Mouse (Mus musculus) midbrain, embryonic 16.5 days (tissue): ENCODE measurements around the gene Psrc1. TPM values are rescaled to one million over a fixed set of nuclear protein-coding genes. Genes with fewer than 3 reads are reported as not detected.
A peak's percentile ranks its signal among the peaks of the same experiment; 100 is the strongest.

Source experiments
- ATAC-seq: fragments of 200-750 bp; cut with Nextera tagmentation; 2 replicates; pipeline ENCODE4 v1.8.0; 2017; ENCODE audit warnings: moderate TSS enrichment
- H3K27ac ChIP-seq: fragments of 300-500 bp; sonication (generic); 2 replicates; pipeline ENCODE4 v1.5.1; 2014; ENCODE audit warnings: mild to moderate bottlenecking, low read length, mixed read lengths
- H3K27me3 ChIP-seq: fragments of 300-500 bp; sonication (generic); 2 replicates; pipeline ENCODE4 v1.6.1; 2014; ENCODE audit warnings: low read depth, low read length, mixed read lengths; ENCODE audit not compliant: control insufficient read depth, insufficient read depth
- H3K36me3 ChIP-seq: fragments of 300-500 bp; sonication (generic); 2 replicates; pipeline ENCODE4 v1.6.1; 2014; ENCODE audit warnings: mild to moderate bottlenecking, low read length, moderate library complexity, mixed read lengths; ENCODE audit not compliant: control insufficient read depth, insufficient read depth
- H3K4me1 ChIP-seq: fragments of 300-500 bp; sonication (generic); 2 replicates; pipeline ENCODE4 v1.6.1; 2014; ENCODE audit warnings: mild to moderate bottlenecking, low read length, mixed read lengths; ENCODE audit not compliant: control insufficient read depth, insufficient read depth
- H3K4me2 ChIP-seq: fragments of 300-500 bp; sonication (generic); 2 replicates; pipeline ENCODE4 v1.6.1; 2014; ENCODE audit warnings: mild to moderate bottlenecking, low read length, mixed read lengths
- H3K4me3 ChIP-seq: fragments of 300-500 bp; sonication (generic); 2 replicates; pipeline ENCODE4 v1.5.1; 2014; ENCODE audit warnings: low read depth, mild to moderate bottlenecking, low read length, moderate library complexity, mixed read lengths
- H3K9ac ChIP-seq: fragments of 300-500 bp; sonication (generic); 2 replicates; pipeline ENCODE4 v1.6.1; 2014; ENCODE audit warnings: low read depth, low read length, mixed read lengths
- H3K9me3 ChIP-seq: fragments of 300-500 bp; sonication (generic); replicated peaks from 2 replicates; pipeline ENCODE4 v1.6.1; 2014; ENCODE audit warnings: mild to moderate bottlenecking, low read length, mixed read lengths; ENCODE audit not compliant: control insufficient read depth, poor library complexity, severe bottlenecking
- WGBS: fragments of 180-500 bp; shearing (Covaris S2); extraction: QIAGEN DNeasy Blood & Tissue Kit; methylation state at CpG from one replicate; pipeline ENCODE4 v1.1.7; 2014; 5-methylcytosine and 5-hydroxymethylcytosine counted together
- polyA plus RNA-seq: library from polyadenylated mRNA; unstranded; fragments of >200 nt; fragmentation: Nextera tagmentation; extraction: Ambion mirVana; gene quantifications from 2 replicates; pipeline ENCODE4 v1.2.1, GENCODE M21; 2015

Psrc1 gene
- polyA plus RNA-seq, 1 experiment from 2014 or later, result 5.2 TPM

DNA sequence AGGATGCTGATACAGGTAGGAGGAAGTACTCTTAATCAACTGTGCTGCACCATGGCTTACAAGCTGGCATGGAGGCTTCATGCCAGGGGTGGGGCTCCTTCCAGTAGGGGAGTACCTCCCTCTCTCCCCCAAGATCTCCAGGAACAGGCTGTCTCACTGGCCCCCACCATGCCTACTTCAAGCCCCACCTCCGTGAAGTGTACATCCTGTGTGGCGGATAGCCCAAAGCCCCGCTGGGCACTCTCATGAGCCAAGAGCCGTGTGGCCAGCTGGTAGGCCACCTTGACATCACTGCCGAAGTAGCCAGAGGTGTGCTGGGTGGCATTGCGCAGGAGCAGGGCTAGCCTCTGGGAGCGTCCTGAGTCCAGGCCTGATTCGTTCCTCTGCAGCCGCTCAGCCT, 14.6 kb downstream of the Psrc1 start:
- H3K27me3 ChIP-seq, result no peaks in the 10 kb centered on the region
- H3K4me3 ChIP-seq, result no peak overlapping the region
- WGBS, result 94% methylated on average over 9 of the region's 9 CpGs
- H3K27ac ChIP-seq, result no peak overlapping the region
- H3K9ac ChIP-seq, result no peak overlapping the region
- peaks cover 67% of the 10 kb centered on the region for H3K36me3 ChIP-seq
- ATAC-seq, result no peak
- no peak overlapping the region for H3K4me2 ChIP-seq
- peaks cover 6% of the 10 kb centered on the region for H3K4me1 ChIP-seq
- no peaks in the 10 kb centered on the region for H3K9me3 ChIP-seq

DNA sequence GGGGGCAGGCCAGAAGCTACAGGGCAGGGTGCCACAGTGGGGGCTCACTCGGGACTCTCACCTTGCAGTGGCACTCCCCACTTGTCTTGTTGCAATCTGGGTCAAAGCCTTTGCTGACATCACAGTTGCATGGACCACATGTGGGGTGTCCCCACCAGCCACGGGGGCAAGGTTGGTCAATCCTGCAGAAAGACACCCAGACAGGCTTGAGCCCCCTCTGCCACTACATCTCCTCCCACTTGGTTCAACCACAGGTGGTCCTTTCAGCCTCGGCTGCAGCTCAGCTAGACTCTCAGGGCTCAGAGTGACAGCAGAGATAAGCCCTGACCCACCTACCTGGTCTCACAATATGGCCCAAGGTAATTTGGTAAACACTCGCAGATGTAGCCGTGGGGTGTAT, 16.8 kb downstream of the Psrc1 start:
- 88% methylated on average over 5 of the region's 5 CpGs for WGBS
- Histone ChIP-seq H3K4me2 (no peak overlapping the region), H3K9ac (no peak overlapping the region), H3K4me1 (peaks cover 9% of the 10 kb centered on the region), H3K27me3 (no peaks in the 10 kb centered on the region), H3K36me3 (peaks cover 58% of the 10 kb centered on the region), H3K27ac (no peak overlapping the region), H3K9me3 (no peaks in the 10 kb centered on the region), H3K4me3 (no peak overlapping the region)
- ATAC-seq, result no peak

DNA sequence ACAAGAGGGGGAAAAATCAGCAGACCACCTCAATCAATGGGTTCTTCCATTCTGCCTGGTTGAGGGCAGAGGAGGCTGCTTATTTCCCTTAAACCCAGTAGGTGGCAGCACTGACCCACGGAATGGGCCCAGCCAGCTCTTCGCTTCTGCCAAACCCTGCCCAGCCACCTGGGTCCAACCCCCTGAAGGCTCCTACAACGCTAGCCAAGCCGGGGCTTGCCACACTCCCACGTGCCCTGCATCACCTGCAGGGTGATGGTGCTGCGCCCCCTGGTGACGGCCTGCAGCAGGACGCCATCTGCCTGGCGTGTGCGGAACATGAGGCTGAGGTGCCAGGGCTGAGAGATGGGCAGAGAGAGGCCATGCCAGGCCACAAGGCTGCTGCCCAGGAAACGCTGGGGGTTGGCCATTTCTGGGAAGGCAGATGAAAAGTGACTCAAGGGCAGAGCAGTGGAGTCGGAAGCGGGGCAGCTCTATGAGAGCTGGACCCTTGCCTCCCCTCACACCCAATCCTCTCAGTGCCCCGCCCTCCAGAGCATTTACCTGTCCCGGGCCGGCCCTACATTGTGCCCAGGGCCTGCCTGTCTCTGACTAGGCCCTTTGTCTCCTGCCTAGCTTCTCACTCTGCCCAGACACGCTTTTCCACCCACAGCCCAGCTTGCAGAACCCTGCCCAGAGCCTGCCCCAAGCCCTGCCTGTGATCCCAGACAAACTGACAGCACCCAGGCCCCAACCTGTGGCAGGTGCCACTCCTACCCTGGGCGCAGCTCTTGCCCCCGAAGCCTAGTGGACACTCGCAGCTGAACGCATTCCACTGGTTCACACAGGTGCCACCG, 18.3 kb downstream of the Psrc1 start:
- WGBS, result 39% methylated on average over 20 of the region's 22 CpGs
- Histone ChIP-seq H3K9me3 (no peaks in the 10 kb centered on the region), H3K27me3 (no peaks in the 10 kb centered on the region), H3K36me3 (peaks cover 51% of the 10 kb centered on the region), H3K4me1 (peaks cover 18% of the 10 kb centered on the region), H3K4me3 (no peak overlapping the region), H3K9ac (0 out of 2 replicates have a peak overlapping the region, but pooled peaks have one; percentile 14), H3K27ac (peak overlapping the region; percentile 46; the same call in 1 of the 2 replicates), H3K4me2 (no peak overlapping the region)
- ATAC-seq, result peak; percentile 86

- Histone ChIP-seq H3K27me3 (no peaks in the 10 kb centered on the region), H3K36me3 (peaks cover 48% of the 10 kb centered on the region), H3K9me3 (no peaks in the 10 kb centered on the region), H3K4me3 (no peak overlapping the region), H3K9ac (no peak overlapping the region), H3K4me1 (peaks cover 18% of the 10 kb centered on the region), H3K4me2 (no peak overlapping the region), H3K27ac (0 out of 2 replicates have a peak overlapping the region, but pooled peaks have one; percentile 46)
- 0 out of 2 replicates have a peak, but pooled peaks have one; percentile 1 for ATAC-seq
- 73% methylated on average over 15 of the region's 15 CpGs for WGBS
Observed at GRCm38 (mm10) chr3:108402528-108402920, 18.9 kb downstream of the Psrc1 start.

- Histone ChIP-seq H3K27ac (peak overlapping the region; percentile 53), H3K27me3 (no peaks in the 10 kb centered on the region), H3K4me1 (peaks cover 37% of the 10 kb centered on the region), H3K4me2 (peak overlapping the region; percentile 9; the same call in 1 of the 2 replicates), H3K9me3 (no peaks in the 10 kb centered on the region), H3K9ac (peak overlapping the region; percentile 39; the same call in 1 of the 2 replicates), H3K36me3 (peaks cover 23% of the 10 kb centered on the region), H3K4me3 (no peak overlapping the region)
- ATAC-seq, result no peak
- WGBS, result 12% methylated on average over 14 of the region's 14 CpGs
Observed at GRCm38 (mm10) chr3:108405536-108406305, 22.1 kb downstream of the Psrc1 start.

DNA sequence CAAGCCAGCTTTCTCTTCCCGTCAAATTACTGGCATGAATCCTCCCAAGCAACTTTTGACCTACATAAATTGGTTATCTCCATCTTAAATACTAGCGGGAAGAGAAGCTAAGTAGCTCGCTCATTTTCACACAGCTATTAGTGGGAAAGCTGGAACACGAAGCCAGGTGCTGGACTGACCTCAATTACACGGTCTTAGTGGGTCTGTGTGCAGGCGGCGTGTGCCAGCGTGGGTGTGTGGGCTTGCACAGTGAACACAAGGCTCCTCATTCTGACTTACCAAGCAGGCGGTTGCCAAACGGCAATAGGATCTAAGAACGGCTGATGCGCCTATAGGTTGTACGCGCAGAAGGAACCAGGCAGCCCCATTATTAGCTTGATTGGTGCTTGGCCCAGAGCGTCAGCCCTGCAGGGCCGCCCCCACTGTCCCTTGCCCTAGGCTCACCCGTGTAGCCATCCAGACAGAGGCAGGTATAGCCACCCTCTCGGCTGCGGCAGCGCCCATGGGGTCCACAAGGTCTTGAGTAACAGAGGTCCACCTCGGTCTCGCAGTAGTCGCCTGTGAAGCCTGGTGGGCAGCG, 22.8 kb downstream of the Psrc1 start:
- Histone ChIP-seq H3K9me3 (no peaks in the 10 kb centered on the region), H3K36me3 (peaks cover 21% of the 10 kb centered on the region), H3K27me3 (no peaks in the 10 kb centered on the region), H3K4me3 (no peak overlapping the region), H3K27ac (peak overlapping the region; percentile 53; the same call in 1 of the 2 replicates), H3K4me1 (peaks cover 43% of the 10 kb centered on the region), H3K4me2 (no peak overlapping the region), H3K9ac (no peak overlapping the region)
- ATAC-seq, result no peak
- 66% methylated on average over 24 of the region's 24 CpGs for WGBS

GRCm38 (mm10) chr3:108408517-108409008, 24.9 kb downstream of the Psrc1 start:
- peaks cover 50% of the 10 kb centered on the region for H3K4me1 ChIP-seq
- WGBS, result 90% methylated on average over 8 of the region's 8 CpGs
- H3K4me2 ChIP-seq, result no peak overlapping the region
- no peak overlapping the region for H3K27ac ChIP-seq
- no peak for ATAC-seq
- H3K36me3 ChIP-seq, result peaks cover 21% of the 10 kb centered on the region
- H3K4me3 ChIP-seq, result no peak overlapping the region
- no peaks in the 10 kb centered on the region for H3K27me3 ChIP-seq
- H3K9me3 ChIP-seq, result 0 out of 2 replicates have a peak, but pooled peaks cover 3% of the 10 kb centered on the region
- no peak overlapping the region for H3K9ac ChIP-seq

- Histone ChIP-seq H3K4me1 (peaks cover 56% of the 10 kb centered on the region), H3K4me3 (peak overlapping the region; percentile 28), H3K27ac (peak overlapping the region; percentile 88), H3K9me3 (peaks cover 3% of the 10 kb centered on the region; the same call in 1 of the 2 replicates), H3K9ac (peak overlapping the region; percentile 79), H3K27me3 (no peaks in the 10 kb centered on the region), H3K4me2 (peak overlapping the region; percentile 65), H3K36me3 (peaks cover 27% of the 10 kb centered on the region)
- 16% methylated on average over 8 of the region's 8 CpGs for WGBS
- ATAC-seq, result no peak
Observed at GRCm38 (mm10) chr3:108409656-108410358, 26.2 kb downstream of the Psrc1 start.
